Mouse (Mus musculus) ES-Bruce4 (cell line): Measurements from ENCODE around the gene Hibadh. TPM values are rescaled to one million over a fixed set of nuclear protein-coding genes. Genes with fewer than 3 reads are reported as not detected.

Source experiments
- H3K27ac ChIP-seq: 2 replicates; pipeline ENCODE4 v1.5.1; 2012; ENCODE audit warnings: low read length, inconsistent platforms; ENCODE audit not compliant: insufficient read depth
- H3K27me3 ChIP-seq: 2 replicates; pipeline ENCODE4 v1.6.1; 2012; ENCODE audit warnings: mild to moderate bottlenecking, low read length, inconsistent platforms; ENCODE audit not compliant: control insufficient read depth, poor library complexity, insufficient read depth, severe bottlenecking
- H3K36me3 ChIP-seq: 2 replicates; pipeline ENCODE4 v1.6.1; 2012; ENCODE audit warnings: inconsistent platforms, mild to moderate bottlenecking, low read length, moderate library complexity; ENCODE audit not compliant: control insufficient read depth, poor library complexity, insufficient read depth, severe bottlenecking
- H3K4me1 ChIP-seq: one replicate; pipeline ENCODE4 v1.8.1; 2011; ENCODE audit warnings: low read length; ENCODE audit not compliant: control insufficient read depth, insufficient read depth
- H3K4me3 ChIP-seq: 2 replicates; pipeline ENCODE4 v1.5.1; 2011; ENCODE audit warnings: low read depth, mild to moderate bottlenecking, low read length
- H3K9ac ChIP-seq: 2 replicates; pipeline ENCODE4 v1.6.1; 2012; ENCODE audit warnings: low read depth, mild to moderate bottlenecking, inconsistent platforms; ENCODE audit not compliant: poor library complexity, severe bottlenecking
- H3K9me3 ChIP-seq: replicated peaks from 2 replicates; pipeline ENCODE4 v1.6.1; 2012; ENCODE audit warnings: mild to moderate bottlenecking, low read length, inconsistent platforms; ENCODE audit not compliant: control insufficient read depth, poor library complexity, insufficient read depth, severe bottlenecking
- CTCF ChIP-seq: IDR thresholded peaks from one replicate; pipeline ENCODE4 v1.8.1; 2011; ENCODE audit warnings: low read depth, low read length
- EP300 ChIP-seq: IDR thresholded peaks from 2 replicates; pipeline ENCODE4 v1.6.1; 2011; ENCODE audit warnings: low read depth, low read length; ENCODE audit not compliant: insufficient read depth
- POLR2A ChIP-seq: IDR thresholded peaks from one replicate; pipeline ENCODE4 v1.8.1; 2011; ENCODE audit warnings: low read length; ENCODE audit not compliant: insufficient read depth
- polyA plus RNA-seq: library from polyadenylated mRNA; stranded (reverse); fragments of >200 nt; gene quantifications from 2 replicates; pipeline ENCODE4 v1.2.4, GENCODE M21; 2011; ENCODE audit warnings: low read depth; ENCODE audit not compliant: missing spikeins, insufficient read depth, insufficient read length

Hibadh gene
- polyA plus RNA-seq, 1 experiment, result 115 TPM

- no peak for TF ChIP-seq CTCF
- Histone ChIP-seq H3K9me3 (no peaks in the 10 kb centered on the region), H3K36me3 (no peaks in the 10 kb centered on the region; the same call in 1 of the 2 replicates), H3K4me1 (no peaks in the 10 kb centered on the region), H3K9ac (no peak overlapping the region), H3K27ac (no peak overlapping the region), H3K27me3 (no peaks in the 10 kb centered on the region), H3K4me3 (no peak overlapping the region)
Observed at GRCm38 (mm10) chr6:52565210-52565609, 75.0 kb downstream of the Hibadh start.

GRCm38 (mm10) chr6:52562994-52563393 lies 77.2 kb downstream of the Hibadh start:
- H3K9ac ChIP-seq, result no peak overlapping the region
- no peaks in the 10 kb centered on the region for H3K4me1 ChIP-seq
- no peak overlapping the region for H3K27ac ChIP-seq
- no peaks in the 10 kb centered on the region for H3K27me3 ChIP-seq
- H3K9me3 ChIP-seq, result no peaks in the 10 kb centered on the region
- TF ChIP-seq POLR2A (no peak), CTCF (no peak), EP300 (no peak)
- H3K4me3 ChIP-seq, result no peak overlapping the region
- H3K36me3 ChIP-seq, result no peaks in the 10 kb centered on the region

GRCm38 (mm10) chr6:52559041-52559440 lies 81.1 kb downstream of the Hibadh start:
- Histone ChIP-seq H3K9me3 (no peaks in the 10 kb centered on the region), H3K9ac (no peak overlapping the region), H3K36me3 (0 out of 2 replicates have a peak, but pooled peaks cover 3% of the 10 kb centered on the region), H3K4me1 (no peaks in the 10 kb centered on the region), H3K27me3 (no peaks in the 10 kb centered on the region), H3K27ac (no peak overlapping the region), H3K4me3 (no peak overlapping the region)
- TF ChIP-seq CTCF (no peak), EP300 (no peak), POLR2A (no peak)

- H3K36me3 ChIP-seq, result peaks cover 4% of the 10 kb centered on the region
- H3K4me1 ChIP-seq, result no peaks in the 10 kb centered on the region
- no peak overlapping the region for H3K27ac ChIP-seq
- no peak overlapping the region for H3K9ac ChIP-seq
- no peaks in the 10 kb centered on the region for H3K9me3 ChIP-seq
- H3K27me3 ChIP-seq, result no peaks in the 10 kb centered on the region
- no peak overlapping the region for H3K4me3 ChIP-seq
- no peak for TF ChIP-seq POLR2A
- TF ChIP-seq EP300, result no peak
- no peak for TF ChIP-seq CTCF
Observed at GRCm38 (mm10) chr6:52544376-52544775, 95.8 kb downstream of the Hibadh start.

GRCm38 (mm10) chr6:52542464-52542863 lies 97.7 kb downstream of the Hibadh start:
- Histone ChIP-seq H3K4me1 (no peaks in the 10 kb centered on the region), H3K36me3 (peaks cover 4% of the 10 kb centered on the region; the same call in 1 of the 2 replicates), H3K4me3 (no peak overlapping the region), H3K27ac (no peak overlapping the region), H3K27me3 (no peaks in the 10 kb centered on the region), H3K9me3 (0 out of 2 replicates have a peak, but pooled peaks cover under 1% of the 10 kb centered on the region), H3K9ac (no peak overlapping the region)
- TF ChIP-seq CTCF (no peak), POLR2A (no peak), EP300 (no peak)

- no peak for TF ChIP-seq EP300
- no peak for TF ChIP-seq POLR2A
- no peak for TF ChIP-seq CTCF
- Histone ChIP-seq H3K27ac (no peak overlapping the region), H3K27me3 (no peaks in the 10 kb centered on the region), H3K9ac (no peak overlapping the region), H3K4me3 (no peak overlapping the region), H3K9me3 (peaks cover 9% of the 10 kb centered on the region), H3K4me1 (no peaks in the 10 kb centered on the region), H3K36me3 (no peaks in the 10 kb centered on the region)
Observed at GRCm38 (mm10) chr6:52539911-52540310, 100.3 kb downstream of the Hibadh start.
